Mouse (Mus musculus) left cerebral cortex, adult 2 months (tissue): ENCODE results near the gene Rufy1. TPM values are rescaled to one million over a fixed set of nuclear protein-coding genes. Genes with fewer than 3 reads are reported as not detected.

Experiments
- DNase-seq, 2 experiments: peaks; one replicate each; pipeline ENCODE4 v3.0.0; 2021 to 2022; ENCODE audit warnings: low spot score in 2 of 2, mixed read lengths in 1 of 2; ENCODE audit errors: extremely low spot score in 1 of 2
- H3K27ac ChIP-seq: fragments of 200-600 bp; 2 replicates; pipeline ENCODE4 v1.8.1; 2022
- H3K4me3 ChIP-seq: fragments of 200-600 bp; 2 replicates; pipeline ENCODE4 v1.8.1; 2022
- CTCF ChIP-seq: fragments of 200-600 bp; IDR thresholded peaks from 2 replicates; pipeline ENCODE4 v1.8.1; 2022; ENCODE audit warnings: antibody characterized with exemption, mild to moderate bottlenecking, moderate library complexity
- intact Hi-C: fragments of 180-260 bp; cut with DNase I; formaldehyde crosslinking; loops from one replicate; pipeline ENCODE4 v1.15.1; 2025
- microRNA-seq, 2 experiments: library from miRNA; unstranded; fragments of <30 nt; microRNA quantifications; one replicate each; pipeline ENCODE4 v1.2.0; 2021
- total RNA-seq, 2 experiments: library from RNA; stranded (reverse); gene quantifications; 2 replicates each; pipeline ENCODE4 v1.2.3; 2021

The Rufy1 gene
- total RNA-seq, 2 experiments from 2014 or later, result 26.2 to 27.0 TPM

DNA sequence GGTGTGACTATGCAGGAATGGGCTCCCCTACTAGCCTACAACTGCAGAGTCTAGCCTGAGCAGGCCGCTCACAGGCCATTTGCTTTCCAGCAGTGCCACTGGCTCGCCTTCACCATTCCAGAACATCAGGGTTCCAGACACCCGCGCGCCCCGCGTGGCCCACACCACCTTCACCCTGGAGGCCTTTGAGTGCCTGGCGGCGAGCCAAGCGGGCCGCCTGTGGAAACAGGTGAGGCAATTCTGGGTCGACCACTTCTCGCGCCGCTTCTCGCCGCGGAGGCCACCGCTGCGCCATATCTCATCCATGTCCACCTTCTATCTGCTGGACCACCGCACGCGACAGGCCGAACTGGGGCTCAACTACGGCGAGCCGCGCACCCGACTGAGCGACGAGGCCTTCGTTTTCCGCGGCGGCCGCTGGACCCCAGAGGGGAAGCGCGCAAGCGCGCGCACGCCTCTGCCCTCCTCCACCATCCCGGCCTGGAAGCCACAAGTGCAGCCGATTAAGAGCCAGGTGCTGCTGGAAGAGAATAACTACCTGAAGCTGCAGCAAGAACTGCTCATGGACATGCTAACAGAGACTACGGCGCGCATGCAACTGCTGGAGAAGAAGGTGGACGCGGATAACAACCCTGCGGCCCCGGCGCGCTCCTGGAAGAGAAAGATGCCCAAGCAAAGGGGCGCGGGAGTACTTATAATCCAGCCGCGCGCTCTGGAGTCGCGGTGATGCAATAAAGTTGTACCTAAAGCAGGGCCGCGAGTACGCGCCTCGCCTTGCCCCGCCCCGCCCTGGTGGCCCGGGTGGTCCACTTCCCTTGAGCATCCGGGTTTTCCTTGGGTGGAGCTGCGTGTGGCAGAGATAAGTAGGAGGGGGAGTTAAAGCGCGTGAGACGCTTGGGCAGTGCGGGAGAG lies 71.7 kb downstream of the Rufy1 start:
- intact Hi-C loops, result no loop called here
- Histone ChIP-seq H3K4me3 (peak overlapping the region; percentile 71), H3K27ac (peak overlapping the region; percentile 89)
- no peak for TF ChIP-seq CTCF
- peak; percentile 53 to 69 for DNase-seq

DNA sequence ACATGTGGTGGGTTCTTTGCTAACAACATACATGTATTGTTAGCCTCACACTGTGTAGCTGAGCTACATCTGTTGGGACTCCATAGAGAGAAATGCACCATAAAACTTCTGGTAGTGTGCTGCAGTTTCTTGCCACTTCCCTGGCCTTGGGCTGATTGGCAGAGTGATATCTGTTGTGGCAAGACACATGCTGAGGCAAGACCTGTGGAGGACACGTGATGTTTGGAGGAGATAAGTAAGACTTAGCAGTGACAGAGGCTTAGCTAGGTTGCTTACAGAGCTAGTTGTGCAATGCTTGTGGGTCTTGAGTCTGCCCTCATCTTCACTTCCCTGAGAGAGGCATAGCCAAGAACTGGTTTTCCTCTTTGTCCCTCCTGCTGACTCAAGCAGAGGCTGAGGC lies 75.5 kb downstream of the Rufy1 start:
- no peak for TF ChIP-seq CTCF
- DNase-seq, result no peak
- intact Hi-C loops, result no loop called here
- Histone ChIP-seq H3K4me3 (no peak overlapping the region), H3K27ac (no peak overlapping the region)

DNA sequence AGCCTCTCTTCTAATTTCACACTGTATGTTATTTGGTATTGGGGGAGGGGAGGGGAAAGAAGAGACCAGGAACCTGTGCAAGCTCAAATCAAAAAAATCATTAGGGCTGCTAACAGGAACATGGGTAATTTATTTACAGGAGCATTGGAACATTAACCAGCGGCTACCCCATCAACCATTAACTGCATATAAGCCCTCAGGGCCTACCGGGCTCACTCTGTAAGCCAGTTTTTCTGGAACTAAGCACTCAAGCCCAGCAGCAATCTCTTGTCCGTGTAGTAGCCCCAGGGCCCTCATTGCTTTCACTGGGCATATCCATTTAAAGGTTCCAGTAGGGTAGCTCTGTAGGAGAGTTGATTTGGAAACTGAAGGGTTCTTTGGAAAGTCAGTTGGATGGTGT lies 76.1 kb downstream of the Rufy1 start:
- Histone ChIP-seq H3K27ac (no peak overlapping the region), H3K4me3 (no peak overlapping the region)
- intact Hi-C loops, result no loop called here
- no peak for TF ChIP-seq CTCF
- no peak for DNase-seq

DNA sequence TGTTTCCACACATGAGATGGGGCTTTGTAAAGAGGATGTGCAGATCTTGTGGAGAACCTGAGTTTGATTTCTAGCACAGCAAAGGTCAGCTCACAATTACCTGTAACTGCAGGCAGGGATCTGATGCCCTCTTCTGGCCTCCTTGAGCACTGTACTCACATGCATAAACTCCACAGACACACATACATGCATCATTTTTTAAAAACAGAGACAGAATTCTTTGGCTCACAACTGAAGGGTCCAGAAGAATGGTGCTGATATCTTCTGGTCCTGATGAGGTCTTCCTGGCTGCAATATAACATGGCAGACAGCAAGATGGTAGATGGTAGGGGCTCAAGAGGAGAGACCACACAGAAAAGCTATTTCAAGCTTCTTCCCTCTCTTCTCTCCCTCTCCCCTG lies 76.8 kb downstream of the Rufy1 start, which contains the start of gene Cby3:
Cby3 (plus strand) TSS at position 301 of the 400 bp plus-strand sequence.
- no peak; the same call in 1 of the 2 replicates for TF ChIP-seq CTCF
- DNase-seq, result no peak
- no peak within 1 kb of the TSS for H3K27ac ChIP-seq
- no peak within 1 kb of the TSS for H3K4me3 ChIP-seq
- intact Hi-C loops, result no loop called here

DNA sequence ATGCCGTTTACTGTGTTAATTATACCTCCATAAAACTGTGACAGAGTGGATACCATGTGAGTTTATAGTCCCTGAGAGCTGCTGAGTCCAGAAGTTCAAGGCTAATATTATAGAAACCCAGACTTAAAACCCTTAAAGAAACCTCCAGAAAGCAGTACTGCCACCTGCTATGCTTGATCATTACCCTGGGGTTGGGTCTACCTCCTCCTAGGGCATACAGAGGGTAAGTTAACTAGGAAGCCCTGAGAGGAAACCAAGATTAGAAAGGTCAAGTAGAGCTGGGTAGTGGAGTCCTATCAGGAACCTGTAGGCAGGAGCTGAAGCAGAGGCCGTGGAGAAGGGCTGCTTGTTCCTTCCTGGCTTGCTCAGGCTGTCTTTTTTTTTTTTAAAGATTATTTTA lies 78.7 kb downstream of the Rufy1 start:
- no peak for TF ChIP-seq CTCF
- Histone ChIP-seq H3K27ac (no peak overlapping the region), H3K4me3 (no peak overlapping the region)
- no peak for DNase-seq
- intact Hi-C loops, result no loop called here

DNA sequence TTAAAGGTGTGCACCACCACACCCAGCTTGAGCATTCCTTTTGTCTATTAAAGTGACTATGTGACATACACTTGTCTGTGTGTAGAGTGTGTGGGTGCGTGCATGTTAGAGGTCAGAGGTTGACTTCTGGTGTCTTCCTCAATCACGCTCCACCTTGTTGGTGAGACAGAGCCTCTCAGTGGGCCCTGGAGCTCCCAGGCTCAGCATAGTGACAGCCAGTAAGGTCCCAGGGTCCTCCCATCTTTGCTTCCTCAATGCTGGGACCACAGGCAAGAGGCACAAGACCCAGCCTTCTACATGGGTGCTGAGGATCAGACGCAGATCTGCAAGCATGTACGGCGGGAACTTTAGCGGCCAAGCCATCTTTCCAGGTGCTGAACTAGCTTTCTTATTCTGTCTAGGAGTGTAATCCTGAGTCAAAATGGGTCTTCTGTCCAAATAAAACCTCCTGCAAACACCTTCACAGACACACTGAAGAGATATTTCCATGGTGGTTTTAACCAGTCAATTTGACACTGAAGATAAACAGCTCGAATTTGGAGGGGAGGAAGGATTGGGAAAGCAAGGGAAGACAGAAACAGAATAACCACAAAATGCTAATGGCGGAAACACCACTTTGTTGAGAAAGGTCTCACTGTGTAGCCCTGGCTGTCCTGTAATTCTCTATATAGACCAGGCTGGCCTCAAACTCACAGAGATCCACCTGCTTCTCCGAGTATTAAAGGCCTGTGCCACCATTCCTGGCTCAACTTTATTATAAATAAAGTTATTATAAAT lies 84.5 kb downstream of the Rufy1 start:
- intact Hi-C loops, result no loop called here
- H3K4me3 ChIP-seq, result no peak overlapping the region
- DNase-seq, result no peak

DNA sequence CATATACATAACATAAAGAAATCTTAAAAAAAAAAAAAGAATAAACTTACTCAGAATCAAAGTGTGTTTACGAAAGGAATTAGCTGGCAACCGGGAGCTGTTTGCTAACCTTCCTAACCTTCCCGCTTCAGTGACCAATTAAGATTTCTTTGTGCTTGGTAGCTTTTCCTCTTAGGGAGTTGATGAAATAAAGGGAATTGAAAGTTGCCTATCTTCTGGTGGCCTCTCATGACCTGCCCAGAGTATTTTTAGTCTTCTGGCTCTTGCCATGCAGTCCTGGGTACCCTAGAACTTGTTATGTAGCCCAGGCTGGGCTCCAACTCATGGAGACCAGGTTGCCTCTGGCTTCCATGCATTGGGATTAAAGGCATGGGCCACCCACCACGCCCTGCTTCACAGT lies 85.4 kb downstream of the Rufy1 start:
- TF ChIP-seq CTCF, result no peak
- intact Hi-C loops, result no loop called here
- no peak overlapping the region for H3K27ac ChIP-seq
- no peak overlapping the region for H3K4me3 ChIP-seq
- no peak for DNase-seq

More for the DNA sequence above, 84.5 kb downstream of the Rufy1 start:
- TF ChIP-seq CTCF, result no peak
- H3K27ac ChIP-seq, result no peak overlapping the region

Small RNA genes lying within 50 kb of the gene (microRNA-seq; reads per million reads assigned to microRNA genes)
- 0 reads per million in 2 experiments for gene Mir804

Other genes with a start within 250 kb of the Rufy1 start
- gene Sqstm1, start 220.3 kb downstream of the Rufy1 start, total RNA-seq, result 100 to 1,000 TPM; 474 to 490 TPM
- 10 to 100 TPM; 63.1 to 67.0 TPM for gene Mgat4b, start 220.2 kb downstream of the Rufy1 start, total RNA-seq
- 1 to 10 TPM; 5.9 to 8.7 TPM for gene Ltc4s, start 192.5 kb downstream of the Rufy1 start, total RNA-seq
- 10 to 100 TPM; 11.1 to 11.5 TPM for gene Maml1, start 138.8 kb downstream of the Rufy1 start, total RNA-seq
- 100 to 1,000 TPM; 387 to 418 TPM for gene Canx, start 105.5 kb downstream of the Rufy1 start, total RNA-seq
- gene Cby3, start 76.7 kb downstream of the Rufy1 start, total RNA-seq, result not detected
- gene Hnrnph1, start 54.1 kb downstream of the Rufy1 start, total RNA-seq, result 100 to 1,000 TPM; 272 to 274 TPM
- 10 to 100 TPM; 10.9 to 13.0 TPM for gene Adamts2, start 171.0 kb upstream of the Rufy1 start, total RNA-seq